Mouse (Mus musculus): ENCODE data around the gene Uck1.
"Not testable (repeated sequence)": the region's sequence is repeated elsewhere in the genome, so short reads cannot be mapped to it uniquely, and the experiment has no call there.

Uck1 gene

GRCm38 (mm10) chr2:32259657-32260417, at the start of gene Uck1:
TSS of gene Uck1 (minus strand) at chr2:32260159.
- in situ Hi-C loops (cut with MboI, MseI), result no loop called here

- in situ Hi-C loops (cut with MboI, MseI), result loop anchor here in 1 of 2 experiments (5.0 kb wide), 1 partner anchor 38 kb away; no protein-coding TSS in a partner anchor
Measured at GRCm38 (mm10) chr2:32308870-32309568, 49.1 kb upstream of the Uck1 start.

- in situ Hi-C loops (cut with MboI, MseI), result loop anchor here in 1 of 2 experiments (5.0 kb wide), 1 partner anchor 39 kb away; no protein-coding TSS in a partner anchor
Measured at GRCm38 (mm10) chr2:32307941-32308760, 48.2 kb upstream of the Uck1 start.

GRCm38 (mm10) chr2:32307247-32307798, 47.4 kb upstream of the Uck1 start:
- in situ Hi-C loops (cut with MboI, MseI), result loop anchor here in 1 of 2 experiments (5.0 kb wide), 1 partner anchor 40 kb away; no protein-coding TSS in a partner anchor

- in situ Hi-C loops (cut with MboI, MseI), result loop anchor here in 1 of 2 experiments (5.0 kb wide), 1 partner anchor 41 kb away; no protein-coding TSS in a partner anchor
Measured at GRCm38 (mm10) chr2:32306176-32306575, 46.2 kb upstream of the Uck1 start.

GRCm38 (mm10) chr2:32305668-32306067, 45.7 kb upstream of the Uck1 start:
- in situ Hi-C loops (cut with MboI, MseI), result loop anchor here in 1 of 2 experiments (5.0 kb wide), 1 partner anchor 42 kb away; no protein-coding TSS in a partner anchor

- in situ Hi-C loops (cut with MboI, MseI), result no loop called here
Measured at GRCm38 (mm10) chr2:32304145-32304832, 44.3 kb upstream of the Uck1 start.

GRCm38 (mm10) chr2:32302952-32303351, 43.0 kb upstream of the Uck1 start:
- in situ Hi-C loops (cut with MboI, MseI), result no loop called here

GRCm38 (mm10) chr2:32299469-32299868, 39.5 kb upstream of the Uck1 start:
- in situ Hi-C loops (cut with MboI, MseI), result no loop called here

- in situ Hi-C loops (cut with MboI, MseI), result not testable (repeated sequence)
Measured at GRCm38 (mm10) chr2:32295842-32296241, 35.9 kb upstream of the Uck1 start.

- in situ Hi-C loops (cut with MboI, MseI), result no loop called here
Measured at GRCm38 (mm10) chr2:32295285-32295684, 35.3 kb upstream of the Uck1 start.

GRCm38 (mm10) chr2:32294348-32294747, 34.4 kb upstream of the Uck1 start:
- in situ Hi-C loops (cut with MboI, MseI), result no loop called here

- in situ Hi-C loops (cut with MboI, MseI), result no loop called here
Measured at GRCm38 (mm10) chr2:32289578-32289977, 29.6 kb upstream of the Uck1 start.

GRCm38 (mm10) chr2:32288371-32288931, 28.5 kb upstream of the Uck1 start:
- in situ Hi-C loops (cut with MboI, MseI), result no loop called here

GRCm38 (mm10) chr2:32287923-32288367, 28.0 kb upstream of the Uck1 start, which contains the start of gene Swi5:
TSS of gene Swi5 (minus strand) at chr2:32288075.
- in situ Hi-C loops (cut with MboI, MseI), result no loop called here

GRCm38 (mm10) chr2:32287334-32287840, 27.4 kb upstream of the Uck1 start, which contains the start of gene Golga2:
TSS of gene Golga2 (plus strand) at chr2:32287384.
- in situ Hi-C loops (cut with MboI, MseI), result no loop called here

- in situ Hi-C loops (cut with MboI, MseI), result no loop called here
Measured at GRCm38 (mm10) chr2:32283986-32284385, 24.0 kb upstream of the Uck1 start.

- in situ Hi-C loops (cut with MboI, MseI), result no loop called here
Measured at GRCm38 (mm10) chr2:32282727-32283126, 22.8 kb upstream of the Uck1 start.

GRCm38 (mm10) chr2:32282289-32282688, 22.3 kb upstream of the Uck1 start:
- in situ Hi-C loops (cut with MboI, MseI), result no loop called here

GRCm38 (mm10) chr2:32275823-32276222, 15.9 kb upstream of the Uck1 start:
- in situ Hi-C loops (cut with MboI, MseI), result no loop called here
